Mouse (Mus musculus) testis, postnatal 10 days (tissue): ENCODE measurements around the gene Bmp5.
"Not testable (repeated sequence)": the region's sequence is repeated elsewhere in the genome, so short reads cannot be mapped to it uniquely, and the experiment has no call there.

Experiments
- DNase-seq: peaks from one replicate; pipeline ENCODE4 v3.0.0; 2021; ENCODE audit warnings: low spot score

The Bmp5 gene

DNA sequence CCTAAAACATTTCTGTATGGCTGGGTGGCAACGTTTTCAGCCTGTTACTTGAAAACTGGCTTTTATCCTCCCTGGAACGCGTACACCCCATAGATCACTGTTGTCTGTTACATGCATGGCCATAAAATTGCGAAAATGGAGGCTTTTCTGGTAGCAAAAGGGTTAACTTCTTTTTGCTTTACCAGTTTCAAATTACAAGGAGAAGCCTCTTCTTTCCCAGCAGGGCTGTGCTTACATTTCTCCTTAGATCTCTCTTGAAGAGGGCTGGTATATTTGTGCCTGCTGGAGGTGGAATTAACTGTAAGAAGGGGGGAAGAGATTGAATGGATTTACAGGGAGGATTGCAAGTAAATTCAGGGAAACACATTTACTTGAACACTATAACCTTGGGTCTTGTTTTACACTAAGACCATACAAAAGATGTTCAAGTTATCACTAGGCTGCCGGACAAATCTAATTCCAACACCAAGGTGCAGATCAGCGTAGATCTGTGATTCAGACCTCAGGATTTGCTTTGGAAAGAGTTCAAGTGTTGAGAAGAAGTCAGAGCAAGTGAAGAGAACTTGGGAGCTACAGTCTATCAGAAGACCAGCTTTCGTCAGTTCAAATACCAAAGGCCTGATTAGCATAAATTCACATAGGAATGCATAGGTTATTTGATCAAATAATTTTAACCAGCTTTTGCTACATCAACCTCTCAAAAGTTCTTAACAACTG lies at the start of gene Bmp5:
Gene Bmp5 (plus strand): TSS at position 236 of the 717 bp plus-strand sequence.
- no peak for DNase-seq

DNA sequence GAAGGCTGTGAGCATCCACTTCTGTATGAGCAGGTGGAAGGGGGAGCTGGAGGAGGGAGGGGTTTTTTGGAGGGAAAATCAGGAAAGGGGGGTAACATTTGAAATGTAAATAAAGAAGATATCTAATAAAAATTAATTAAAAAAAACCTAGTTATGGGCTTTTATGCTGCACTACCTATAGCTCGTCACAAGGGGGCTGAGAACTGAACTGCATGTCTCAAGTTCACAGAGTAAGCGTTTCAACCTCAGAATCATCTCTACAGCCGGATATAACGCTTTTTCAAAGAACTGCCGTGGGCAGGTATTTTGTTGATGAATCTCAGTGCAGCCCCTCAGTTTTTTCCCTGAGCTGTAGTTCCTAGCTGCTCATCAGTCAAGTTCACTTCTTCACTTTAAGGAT lies 15.1 kb upstream of the Bmp5 start:
- no peak for DNase-seq

DNA sequence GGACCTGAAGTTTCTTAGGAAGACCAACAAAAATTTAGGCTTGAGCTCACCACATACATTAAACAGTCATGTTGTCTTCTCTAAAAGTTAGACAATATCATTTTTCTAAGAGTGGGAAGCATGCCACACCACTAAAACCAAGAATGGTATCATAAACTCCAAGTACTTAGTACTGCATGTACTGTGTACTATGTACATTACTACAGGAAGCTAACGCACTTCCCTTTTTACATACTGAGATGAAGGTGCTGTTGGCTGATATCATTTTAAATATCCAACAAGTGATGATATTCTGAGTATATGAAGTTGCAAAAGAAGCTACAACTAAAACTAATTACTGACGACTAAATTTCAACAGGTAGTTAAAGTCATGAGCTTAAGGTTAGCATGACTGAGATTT lies 13.6 kb upstream of the Bmp5 start:
- no peak for DNase-seq

DNA sequence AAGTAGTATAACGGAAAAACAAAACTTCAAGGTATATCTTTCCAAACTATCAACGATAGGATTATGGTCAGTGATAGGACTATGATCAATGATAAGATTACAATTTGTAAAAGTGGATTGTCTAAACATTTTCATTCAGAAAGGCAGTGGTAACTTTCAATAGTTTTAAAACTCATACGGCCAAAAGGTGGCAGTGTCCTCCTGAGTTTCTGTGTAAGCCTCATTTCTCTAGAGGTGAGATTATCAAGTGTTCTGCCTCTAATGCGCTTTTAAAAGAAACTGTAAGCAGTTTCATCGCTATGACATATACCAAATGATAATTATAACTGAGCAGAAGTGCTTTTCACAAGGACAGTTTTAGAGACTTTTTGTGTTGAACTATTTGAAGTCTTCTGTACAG lies 12.7 kb upstream of the Bmp5 start:
- DNase-seq = no peak

DNA sequence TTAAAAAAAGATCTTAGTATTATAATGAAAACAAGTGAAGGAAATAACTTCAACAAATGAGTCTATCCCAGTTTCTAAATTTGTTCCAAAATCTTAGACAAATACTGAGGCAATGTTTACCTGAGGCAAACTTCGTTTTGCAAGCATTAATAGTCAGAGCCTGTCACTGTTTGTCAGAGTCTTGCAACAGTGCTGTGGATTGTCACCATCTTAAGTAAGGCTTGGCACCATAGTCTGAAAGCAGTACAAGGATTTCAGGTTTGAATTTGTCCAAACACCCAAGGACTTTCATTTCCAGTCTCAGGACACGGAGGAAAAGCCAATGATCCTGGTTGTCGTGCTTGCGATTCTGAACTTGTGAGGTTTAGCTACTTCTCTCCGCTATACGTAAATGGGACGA lies 10.4 kb upstream of the Bmp5 start:
- no peak for DNase-seq

DNA sequence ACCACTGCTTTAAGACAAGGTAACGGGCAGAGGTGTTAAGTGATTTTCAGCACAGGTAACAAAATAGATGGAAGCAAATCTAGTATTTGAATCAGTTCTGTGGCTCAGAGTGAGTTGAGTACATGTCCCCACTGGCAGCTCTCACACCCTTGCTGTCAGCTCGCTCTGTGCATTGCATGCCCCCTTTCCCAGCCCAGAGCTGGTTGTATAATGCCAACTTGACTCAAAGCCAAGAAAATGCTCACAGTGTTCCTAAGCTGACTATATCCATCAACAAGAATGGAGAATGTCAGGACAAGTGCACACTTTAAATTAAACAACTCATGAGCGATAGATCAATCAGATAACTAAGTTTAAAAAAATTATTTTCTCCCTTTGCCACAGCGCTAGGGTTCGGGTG lies 8.6 kb upstream of the Bmp5 start:
- no peak for DNase-seq

DNA sequence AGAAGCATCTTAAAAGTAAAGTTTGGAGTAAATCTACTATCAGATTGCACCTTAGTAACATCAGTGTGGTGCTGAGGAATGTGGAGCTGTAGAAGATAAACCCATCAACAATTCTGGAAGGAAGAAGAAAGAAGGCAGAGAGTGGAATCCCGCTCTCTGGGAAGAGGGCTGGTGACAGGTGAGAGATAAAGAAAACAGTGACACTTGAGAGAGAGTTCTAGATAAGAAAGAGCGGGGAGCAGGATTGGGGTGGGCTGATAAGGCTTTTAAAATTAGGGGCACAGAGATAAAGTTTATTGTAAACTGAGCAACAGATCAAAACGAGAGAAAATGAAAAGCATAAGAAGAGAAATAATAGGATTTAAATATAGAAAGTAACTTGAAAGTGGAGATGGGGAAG lies 6.1 kb upstream of the Bmp5 start:
- DNase-seq = no peak

DNA sequence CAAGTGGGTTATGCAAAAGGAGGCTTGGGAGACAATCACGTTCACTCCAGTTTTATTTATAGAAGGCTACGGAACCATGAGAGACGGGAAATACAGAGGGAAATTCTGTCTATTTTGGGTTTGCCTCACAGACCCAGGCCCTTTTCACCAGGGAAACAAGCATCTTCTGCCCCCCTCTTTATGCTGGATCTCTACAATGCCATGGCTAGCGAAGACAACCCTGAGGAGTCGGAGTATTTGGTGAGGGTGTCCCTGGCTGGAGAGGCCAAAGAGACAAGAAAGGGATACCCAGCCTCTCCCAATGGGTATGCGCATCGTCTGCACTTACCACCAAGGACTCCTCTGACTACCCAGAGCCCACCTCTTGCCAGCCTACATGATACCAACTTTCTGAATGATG lies 989 bp downstream of the Bmp5 start:
- DNase-seq = no peak

DNA sequence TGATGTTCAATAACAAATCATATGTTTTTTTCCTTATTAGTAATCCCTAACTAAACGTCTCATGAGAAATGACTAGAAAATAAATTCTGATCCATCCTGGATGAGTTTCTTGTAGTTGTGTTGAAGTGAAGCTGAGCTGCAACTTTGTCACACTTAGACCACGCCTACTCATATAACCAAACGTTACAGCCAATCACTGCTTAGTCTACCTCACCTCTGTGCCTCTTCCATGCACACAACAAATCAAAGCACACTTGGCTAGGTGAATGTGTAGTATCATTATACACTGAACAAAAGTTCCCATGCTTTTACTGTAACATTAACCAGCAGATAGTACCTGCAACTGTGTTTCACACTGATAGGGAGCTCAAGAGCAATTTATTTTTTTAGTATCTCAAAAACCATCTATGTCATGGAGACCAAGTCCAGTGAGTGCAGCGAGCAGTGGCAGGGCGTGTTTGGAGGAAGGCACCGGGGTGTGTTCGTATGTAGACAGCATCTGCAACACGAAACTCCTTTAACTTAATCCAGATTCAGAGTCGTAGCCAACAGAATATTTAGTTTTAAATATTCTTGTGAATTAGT lies 3.7 kb downstream of the Bmp5 start:
- DNase-seq = no peak

DNA sequence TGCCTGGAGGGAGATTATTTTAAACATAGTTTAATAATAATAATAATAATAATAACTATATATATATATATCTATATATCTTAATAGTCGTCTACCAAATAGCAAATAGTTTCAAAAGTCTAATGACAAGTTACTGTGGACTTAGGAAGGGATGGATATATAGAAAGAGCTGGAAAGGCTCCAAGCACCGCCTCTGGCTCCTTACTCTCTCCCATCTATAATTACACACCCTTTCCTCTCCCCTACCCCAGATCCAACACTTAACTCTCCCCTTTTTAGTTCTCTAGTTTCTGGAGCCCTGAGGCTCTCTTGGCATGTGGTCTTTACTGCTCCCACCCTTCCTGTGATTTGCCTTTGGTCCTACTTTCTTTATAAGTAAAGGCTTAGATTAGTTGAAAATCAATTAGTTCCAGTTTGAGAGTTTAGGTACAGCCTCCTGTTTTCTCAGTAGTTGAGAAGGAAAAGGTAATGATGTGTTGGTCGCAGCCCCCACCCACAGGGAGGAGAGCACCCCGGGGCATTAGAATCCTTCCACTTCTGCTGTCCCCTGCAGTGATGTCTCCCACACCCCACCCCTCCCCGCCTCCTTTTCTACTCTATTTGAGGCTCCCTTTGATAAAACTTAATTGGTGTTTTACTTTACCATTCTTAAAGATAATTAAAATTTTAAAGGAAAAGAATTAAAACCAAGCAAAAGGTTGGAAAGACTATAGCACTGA lies 5.6 kb downstream of the Bmp5 start:
- DNase-seq = no peak

DNA sequence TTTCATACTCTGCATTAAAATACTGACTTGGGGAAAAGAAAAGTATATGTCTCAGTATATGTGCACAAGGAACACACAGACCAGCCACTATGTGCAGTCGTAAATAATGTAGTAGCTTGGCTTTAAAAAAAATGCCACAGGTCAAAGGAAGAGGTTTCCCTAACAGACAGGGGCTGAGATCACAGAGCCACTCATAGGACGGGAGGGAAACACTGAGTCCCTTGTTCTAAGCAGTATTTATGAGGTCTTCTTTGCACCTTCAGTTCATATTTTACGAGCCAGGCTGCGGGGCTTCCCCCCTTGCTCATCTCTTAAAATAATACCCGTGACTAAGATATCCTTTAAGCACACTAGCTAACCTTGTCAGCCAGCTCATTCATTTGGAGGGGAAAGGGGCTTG lies 6.4 kb downstream of the Bmp5 start:
- DNase-seq = no peak

DNA sequence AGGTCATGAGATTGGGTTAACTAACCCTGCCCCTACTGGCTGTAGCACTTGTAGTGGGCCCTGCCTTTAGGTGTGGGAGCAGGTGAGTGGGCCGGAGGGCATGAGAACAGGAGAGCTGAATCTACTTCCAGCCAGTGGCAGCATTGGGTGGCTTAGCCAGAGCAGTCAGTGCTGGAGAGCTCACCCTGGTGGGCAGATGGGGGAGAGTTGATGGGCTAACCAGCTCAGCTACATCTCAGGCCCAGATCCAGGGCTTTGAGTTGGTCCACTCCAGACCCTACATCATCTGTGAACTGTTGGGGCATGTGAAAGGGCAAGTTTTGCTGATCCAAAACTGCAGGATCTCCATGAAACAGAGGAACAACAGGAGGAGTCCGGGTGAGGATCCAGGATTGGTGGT lies 8.4 kb downstream of the Bmp5 start:
- no peak for DNase-seq

DNA sequence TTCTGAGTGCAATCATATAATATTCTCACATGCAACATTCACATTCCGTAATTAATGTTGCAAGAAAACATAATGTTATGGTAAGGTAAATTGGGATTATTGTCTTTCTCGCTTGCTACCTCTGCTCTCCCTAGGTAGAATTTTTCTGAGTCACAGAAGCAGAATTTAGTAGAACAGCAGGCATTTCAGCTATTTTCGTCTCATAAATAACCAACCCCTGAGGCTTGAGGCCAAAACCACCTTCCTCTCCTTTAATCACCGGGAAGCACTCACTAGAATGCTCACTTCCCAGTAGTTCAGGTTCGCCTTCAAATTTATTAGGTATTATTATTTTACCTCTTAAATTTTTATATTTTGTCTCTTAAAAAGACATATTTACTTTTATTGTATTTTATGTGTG lies 10.8 kb downstream of the Bmp5 start:
- no peak for DNase-seq

DNA sequence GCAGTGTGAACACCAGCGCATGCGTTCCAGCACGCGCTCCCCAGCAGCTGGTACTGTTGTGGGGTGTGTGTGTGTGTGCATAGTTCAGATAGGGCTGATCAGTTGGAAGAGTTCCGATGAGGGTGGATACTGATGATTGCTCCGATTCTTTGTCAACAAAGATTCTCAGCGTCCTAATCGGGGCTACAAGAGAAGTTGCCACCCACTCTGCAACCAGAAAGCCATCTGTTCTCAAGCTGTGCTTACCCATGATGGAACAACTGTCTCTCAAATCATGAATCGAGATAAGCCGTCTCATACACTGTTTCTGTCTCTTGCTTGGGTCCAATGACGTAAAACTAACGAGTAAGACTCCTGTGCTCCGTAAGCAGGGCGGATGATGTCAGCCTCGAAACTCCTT lies 12.0 kb downstream of the Bmp5 start:
- no peak for DNase-seq

DNA sequence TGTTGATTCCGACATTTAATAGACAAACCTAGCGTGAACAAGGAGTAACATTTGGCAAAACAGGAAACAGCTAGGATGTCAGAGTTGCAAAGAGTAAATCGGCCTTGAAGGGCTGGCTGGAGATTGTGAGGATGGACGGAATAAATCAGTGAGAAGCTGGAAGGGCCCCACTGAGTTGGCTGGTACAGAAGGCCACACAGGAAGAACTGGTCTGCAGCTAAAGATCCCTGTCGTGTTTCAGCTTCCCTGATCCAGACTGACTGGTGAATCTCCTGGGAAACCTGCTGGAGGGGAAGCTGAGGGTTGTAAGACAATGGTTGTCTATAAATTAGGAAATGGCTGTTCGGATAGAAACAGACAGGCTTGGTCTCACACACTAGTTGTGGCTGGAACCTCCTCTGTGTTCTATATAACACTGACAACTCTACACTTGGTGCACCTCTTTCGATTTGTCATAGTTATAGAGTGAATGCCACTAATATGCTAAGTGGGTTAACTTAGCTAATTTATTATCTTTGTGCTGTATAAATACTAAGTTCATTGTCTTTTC lies 14.8 kb downstream of the Bmp5 start:
- no peak for DNase-seq

DNA sequence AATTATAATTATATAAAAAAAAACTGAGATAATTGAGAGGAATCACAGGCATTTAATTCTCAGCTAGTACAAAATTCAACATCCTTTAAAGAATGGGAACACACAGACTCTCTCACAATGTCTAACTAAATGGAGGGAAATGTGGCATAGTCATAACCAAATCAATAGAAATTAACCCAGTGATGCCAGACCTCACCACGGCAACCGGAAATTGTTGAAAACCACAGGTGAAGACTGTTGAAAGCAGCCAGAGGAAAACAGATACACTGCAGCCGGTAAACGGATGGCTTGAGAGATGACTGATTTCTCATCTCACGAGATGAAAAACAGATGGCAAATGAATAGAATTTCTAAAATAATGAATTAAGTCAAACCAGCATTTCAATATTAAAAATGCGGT lies 29.8 kb downstream of the Bmp5 start:
- DNase-seq = no peak

DNA sequence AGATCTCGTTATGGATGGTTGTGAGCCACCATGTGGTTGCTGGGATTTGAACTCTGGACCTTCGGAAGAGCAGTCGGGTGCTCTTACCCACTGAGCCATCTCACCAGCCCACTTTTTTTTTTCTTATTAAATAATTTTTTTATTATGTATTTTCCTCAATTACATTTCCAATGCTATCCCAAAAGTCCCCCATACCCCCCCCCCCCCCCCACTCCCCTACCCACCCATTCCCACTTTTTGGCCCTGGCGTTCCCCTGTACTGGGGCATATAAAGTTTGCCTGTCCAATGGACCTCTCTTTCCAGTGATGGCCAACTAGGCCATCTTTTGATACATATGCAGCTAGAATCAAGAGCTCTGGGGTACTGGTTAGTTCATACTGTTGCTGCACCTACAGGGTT lies 33.0 kb downstream of the Bmp5 start:
- DNase-seq = not testable (repeated sequence)

DNA sequence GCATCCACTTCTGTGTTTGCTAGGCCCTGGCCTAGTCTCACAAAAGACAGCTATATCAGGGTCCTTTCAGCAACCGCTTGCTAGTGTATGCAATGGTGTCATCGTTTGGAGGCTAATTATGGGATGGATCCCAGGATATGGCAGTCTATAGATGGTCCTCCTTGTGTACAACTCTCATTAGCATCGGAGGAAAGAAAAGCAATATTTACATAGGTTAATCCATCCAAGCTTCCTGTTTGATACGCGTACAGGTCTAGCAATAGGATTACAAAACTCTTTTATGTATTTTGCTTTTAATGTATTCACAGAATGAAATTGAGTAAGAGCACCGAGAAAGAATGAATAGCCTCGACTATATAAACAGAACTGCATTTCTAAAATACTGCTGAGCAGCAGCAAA lies 33.5 kb downstream of the Bmp5 start:
- DNase-seq = no peak

DNA sequence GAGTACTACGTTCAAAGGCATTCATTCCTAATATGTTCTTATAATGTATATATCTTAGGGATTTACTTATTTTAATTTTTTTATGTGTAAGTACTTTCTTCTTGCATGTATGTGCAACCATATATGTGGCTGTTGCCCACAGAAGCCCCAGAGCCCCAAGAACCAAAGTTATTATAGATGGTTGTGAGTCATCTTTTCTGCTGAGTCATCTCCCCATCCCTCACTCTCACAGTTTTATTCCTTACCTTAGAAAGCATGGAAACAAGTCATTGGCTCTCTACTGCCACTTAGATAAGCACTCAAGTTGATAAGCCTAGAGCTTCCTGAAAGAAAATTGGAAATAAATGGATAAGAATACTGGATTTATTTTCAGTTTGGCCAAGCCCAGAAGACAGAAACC lies 40.0 kb downstream of the Bmp5 start:
- no peak for DNase-seq

DNA sequence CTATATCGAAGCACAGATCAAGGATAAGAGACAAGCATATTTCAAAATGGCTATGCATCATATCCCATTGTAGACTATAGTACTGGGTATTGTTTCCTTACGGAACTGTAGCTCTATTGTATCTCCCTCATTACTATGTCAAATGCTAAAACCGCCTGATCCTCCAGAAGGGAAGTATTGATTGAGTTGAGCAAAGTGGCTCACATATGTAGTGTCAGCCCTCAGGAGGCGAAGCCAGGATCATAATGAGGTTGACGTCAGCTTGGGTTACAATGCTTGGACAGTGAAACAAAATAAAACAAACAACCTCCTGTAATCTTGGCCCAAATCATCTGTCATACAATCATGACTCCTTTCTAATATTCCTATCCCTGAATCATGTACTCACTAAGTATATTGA lies 43.2 kb downstream of the Bmp5 start:
- DNase-seq = no peak

DNA sequence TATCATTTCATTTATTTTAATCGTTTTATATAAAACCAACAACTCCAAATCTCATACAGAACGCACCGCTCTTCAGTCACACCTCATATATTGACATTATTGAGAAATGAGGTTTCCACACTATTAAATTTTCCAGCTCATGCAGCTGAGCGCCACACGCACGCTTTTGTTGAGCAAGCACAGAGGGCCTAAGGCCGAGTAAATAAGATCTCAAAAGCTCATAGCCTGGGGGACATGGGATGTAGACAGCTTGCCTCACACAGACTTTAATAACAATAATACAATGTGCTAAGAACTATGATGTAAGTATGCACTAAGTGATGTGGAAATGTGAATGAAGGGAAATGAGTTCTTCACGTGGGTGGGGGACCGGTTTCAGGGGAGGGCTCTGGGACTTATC lies 57.3 kb downstream of the Bmp5 start:
- no peak for DNase-seq

DNA sequence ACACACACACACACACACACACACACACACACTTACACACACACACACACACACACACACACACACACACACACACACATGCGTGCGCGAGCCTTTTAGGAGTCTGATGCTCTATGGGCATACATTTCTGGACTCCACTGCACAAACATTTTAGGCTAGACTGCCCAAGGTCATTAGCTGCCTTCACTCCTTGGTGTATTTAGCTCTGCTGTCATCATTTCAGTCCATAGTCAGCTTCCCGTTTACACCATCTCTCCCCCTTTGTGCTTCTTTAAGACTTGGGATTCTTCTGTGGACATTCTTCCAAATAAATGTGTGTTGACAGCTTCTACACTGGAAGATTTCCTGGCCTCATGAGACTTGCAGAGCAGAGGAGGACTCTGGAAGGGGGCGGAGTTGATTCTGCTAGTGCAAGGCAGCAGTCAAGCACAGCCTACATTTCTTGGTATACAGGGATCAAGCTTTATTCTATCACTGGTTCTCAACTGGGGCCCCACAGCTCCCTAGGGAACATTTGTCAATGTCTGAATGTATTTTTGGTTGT lies 58.1 kb downstream of the Bmp5 start:
- no peak for DNase-seq

DNA sequence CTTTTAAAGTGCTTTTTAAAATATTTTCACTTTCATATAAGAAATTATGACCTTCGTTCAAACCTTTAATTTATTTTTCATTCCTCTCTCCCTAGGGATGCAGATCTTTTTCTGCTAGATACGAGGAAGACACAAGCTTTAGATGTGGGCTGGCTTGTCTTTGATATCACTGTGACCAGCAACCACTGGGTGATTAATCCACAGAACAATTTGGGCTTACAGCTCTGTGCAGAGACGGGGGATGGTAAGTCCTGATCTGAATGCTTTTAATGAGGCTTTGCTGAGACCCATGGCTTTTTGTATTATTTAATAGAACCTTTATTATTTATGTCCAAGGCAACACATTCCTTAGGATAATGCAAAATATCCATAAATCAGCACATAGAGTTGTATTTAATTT lies 64.3 kb downstream of the Bmp5 start:
- no peak for DNase-seq
